Mouse (Mus musculus) liver, embryonic 14.5 days (tissue): Measurements from ENCODE around the gene Vps26c. TPM values are rescaled to one million over a fixed set of nuclear protein-coding genes. Genes with fewer than 3 reads are reported as not detected.
"Not testable (repeated sequence)": the region's sequence is repeated elsewhere in the genome, so short reads cannot be mapped to it uniquely, and the experiment has no call there.

Experiments
- ATAC-seq: fragments of 200-750 bp; cut with Nextera tagmentation; 2 replicates; pipeline ENCODE4 v1.8.0; 2017; ENCODE audit warnings: moderate number of reproducible peaks, mild to moderate bottlenecking, moderate library complexity; ENCODE audit not compliant: insufficient read depth
- DNase-seq, 3 experiments: peaks; one replicate each; pipeline ENCODE4 v3.0.0-alpha.2; 2012 to 2013; ENCODE audit warnings: low read depth in 3 of 3, low spot score in 3 of 3
- H3K27ac ChIP-seq: fragments of 300-500 bp; sonication (generic); 2 replicates; pipeline ENCODE4 v1.5.1; 2014; ENCODE audit warnings: moderate library complexity, mild to moderate bottlenecking, control low read depth, inconsistent platforms
- H3K27me3 ChIP-seq: fragments of 300-500 bp; sonication (generic); 2 replicates; pipeline ENCODE4 v1.6.1; 2014; ENCODE audit warnings: mild to moderate bottlenecking, low read length, moderate library complexity; ENCODE audit not compliant: control insufficient read depth, insufficient read depth
- H3K36me3 ChIP-seq: fragments of 300-500 bp; sonication (generic); replicated peaks from 2 replicates; pipeline ENCODE4 v1.6.1; 2014; ENCODE audit warnings: low read depth; ENCODE audit not compliant: control insufficient read depth, insufficient read depth
- H3K4me1 ChIP-seq, 2 experiments: fragments of 200-500 bp in 1 of 2; fragments of 300-500 bp in 1 of 2; sonication (generic) in 1 of 2; replicated peaks; 2 replicates each; pipeline ENCODE4 v1.6.1; 2012 to 2014; ENCODE audit warnings: antibody characterized with exemption in 1 of 2, inconsistent platforms in 1 of 2, low read length in 1 of 2; ENCODE audit not compliant: control insufficient read depth in 2 of 2, insufficient read depth in 2 of 2
- H3K4me2 ChIP-seq: fragments of 300-500 bp; sonication (generic); 2 replicates; pipeline ENCODE4 v1.6.1; 2014; ENCODE audit warnings: low read depth, mild to moderate bottlenecking, control low read depth, moderate library complexity
- H3K4me3 ChIP-seq, 2 experiments: fragments of 200-500 bp in 1 of 2; fragments of 300-500 bp in 1 of 2; sonication (generic) in 1 of 2; 2 replicates each; pipeline ENCODE4 v1.5.1; 2012 to 2014; ENCODE audit warnings: low read depth in 2 of 2, low read length in 2 of 2, mild to moderate bottlenecking in 2 of 2, control low read depth in 1 of 2, inconsistent platforms in 1 of 2, moderate library complexity in 1 of 2; ENCODE audit not compliant: insufficient read depth in 1 of 2
- H3K9ac ChIP-seq: fragments of 300-500 bp; sonication (generic); replicated peaks from 2 replicates; pipeline ENCODE4 v1.6.1; 2014; ENCODE audit warnings: mild to moderate bottlenecking, control low read depth, moderate library complexity
- H3K9me3 ChIP-seq: fragments of 300-500 bp; sonication (generic); 2 replicates; pipeline ENCODE4 v1.6.1; 2016; ENCODE audit warnings: low read length, mixed read lengths; ENCODE audit not compliant: control insufficient read depth
- CTCF ChIP-seq: IDR thresholded peaks from 2 replicates; pipeline ENCODE4 v1.5.1; 2016; ENCODE audit warnings: antibody characterized with exemption, low read depth, control low read depth
- EP300 ChIP-seq: IDR thresholded peaks from 2 replicates; pipeline ENCODE4 v1.6.1; 2016; ENCODE audit warnings: antibody characterized with exemption, low read depth
- WGBS: fragments of 180-500 bp; shearing (Covaris S2); extraction: QIAGEN DNeasy Blood & Tissue Kit; methylation state at CpG from one replicate; pipeline ENCODE4 v1.1.7; 2014; ENCODE audit not compliant: insufficient replicate concordance; 5-methylcytosine and 5-hydroxymethylcytosine counted together
- polyA plus RNA-seq, 2 experiments: library from polyadenylated mRNA; depleted of rRNA in 1 of 2; stranded (reverse) in 1 of 2; unstranded in 1 of 2; fragments of >200 nt; fragmentation: Nextera tagmentation in 1 of 2; extraction: Ambion mirVana in 1 of 2; gene quantifications; 2 replicates each; pipeline versions ENCODE4 v1.2.1 to v1.2.3; 2012 to 2014

The Vps26c gene
- polyA plus RNA-seq, 2 experiments: 13.3 to 18.3 TPM

GRCm38 (mm10) chr16:94497911-94498310 is 28.7 kb downstream of the Vps26c start:
- ATAC-seq (peak; percentile 81), DNase-seq (peak; percentile 23 to 39 (median 27))
- no peak for TF ChIP-seq CTCF
- no peak for TF ChIP-seq EP300
- H3K4me2 ChIP-seq: no peak overlapping the region
- H3K27ac ChIP-seq: no peak overlapping the region
- no peaks in the 10 kb centered on the region for H3K9me3 ChIP-seq
- H3K27me3 ChIP-seq: no peaks in the 10 kb centered on the region
- 48% methylated on average over 5 of the region's 5 CpGs for WGBS
- H3K9ac ChIP-seq: no peak overlapping the region
- peaks cover 2 to 10% of the 10 kb centered on the region in 2 experiments; a peak in 2 of 4 replicates for H3K4me1 ChIP-seq
- H3K36me3 ChIP-seq: no peaks in the 10 kb centered on the region; the same call in 1 of the 2 replicates
- no peak overlapping the region for H3K4me3 ChIP-seq

- not testable (repeated sequence) for ATAC-seq, H3K27me3 ChIP-seq, H3K9me3 ChIP-seq, H3K9ac ChIP-seq, H3K27ac ChIP-seq, H3K4me1 ChIP-seq, H3K4me3 ChIP-seq, H3K36me3 ChIP-seq, H3K4me2 ChIP-seq, DNase-seq
- WGBS: 78% methylated on average over 7 of the region's 7 CpGs
Measured at GRCm38 (mm10) chr16:94497176-94497575, 29.5 kb downstream of the Vps26c start.

GRCm38 (mm10) chr16:94489326-94489725 is 37.3 kb downstream of the Vps26c start:
- H3K9me3 ChIP-seq: no peaks in the 10 kb centered on the region
- H3K4me2 ChIP-seq: no peak overlapping the region
- H3K36me3 ChIP-seq: no peaks in the 10 kb centered on the region
- no peaks in the 10 kb centered on the region for H3K27me3 ChIP-seq
- H3K4me3 ChIP-seq: no peak overlapping the region
- WGBS: 68% methylated on average over 5 of the region's 5 CpGs
- H3K27ac ChIP-seq: no peak overlapping the region
- H3K4me1 ChIP-seq: no peaks in the 10 kb centered on the region
- no peak overlapping the region for H3K9ac ChIP-seq
- no peak for DNase-seq
- no peak for TF ChIP-seq CTCF
- no peak for TF ChIP-seq EP300
- no peak for ATAC-seq

- H3K4me3 ChIP-seq: no peak overlapping the region
- DNase-seq: no peak
- no peaks in the 10 kb centered on the region for H3K27me3 ChIP-seq
- no peaks in the 10 kb centered on the region for H3K4me1 ChIP-seq
- no peak for ATAC-seq
- no peak overlapping the region for H3K4me2 ChIP-seq
- no peaks in the 10 kb centered on the region for H3K36me3 ChIP-seq
- H3K9me3 ChIP-seq: no peaks in the 10 kb centered on the region
- WGBS: 34% methylated on average over 5 of the region's 5 CpGs
- H3K9ac ChIP-seq: no peak overlapping the region
- TF ChIP-seq CTCF (no peak), EP300 (no peak)
- no peak overlapping the region for H3K27ac ChIP-seq
Measured at GRCm38 (mm10) chr16:94487341-94487740, 39.3 kb downstream of the Vps26c start.

GRCm38 (mm10) chr16:94484752-94485535 is 41.7 kb downstream of the Vps26c start:
- TF ChIP-seq CTCF (no peak), EP300 (no peak)
- no peaks in the 10 kb centered on the region for H3K9me3 ChIP-seq
- ATAC-seq (no peak), DNase-seq (no peak)
- no peak overlapping the region for H3K27ac ChIP-seq
- no peak overlapping the region for H3K4me2 ChIP-seq
- 47% methylated on average over 11 of the region's 11 CpGs for WGBS
- H3K9ac ChIP-seq: no peak overlapping the region
- no peaks in the 10 kb centered on the region for H3K27me3 ChIP-seq
- H3K36me3 ChIP-seq: no peaks in the 10 kb centered on the region
- H3K4me3 ChIP-seq: no peak overlapping the region
- H3K4me1 ChIP-seq: no peaks in the 10 kb centered on the region
